Mouse (Mus musculus) activated CD4-positive, CD25-positive, alpha-beta regulatory T cell, adult 4 months (primary cell): Measurements from ENCODE around the gene Ldlrad2. TPM values are rescaled to one million over a fixed set of nuclear protein-coding genes. Genes with fewer than 3 reads are reported as not detected.
"Not testable (repeated sequence)": the region's sequence is repeated elsewhere in the genome, so short reads cannot be mapped to it uniquely, and the experiment has no call there.

Source experiments
- ATAC-seq: one replicate; pipeline ENCODE4 v1.8.0; 2017
- polyA plus RNA-seq, 2 experiments: library from polyadenylated mRNA; unstranded; fragments of 100-300 nt; shearing (Covaris generic); gene quantifications; one replicate each; pipeline ENCODE4 v1.2.1; 2017

Gene Ldlrad2
- not detected for polyA plus RNA-seq

GRCm38 (mm10) chr4:137574469-137574868 lies at the start of gene Ldlrad2:
TSS of gene Ldlrad2 (minus strand) at chr4:137574569.
- ATAC-seq, result no peak

- ATAC-seq, result no peak
Observed at GRCm38 (mm10) chr4:137622847-137623246, 48.5 kb upstream of the Ldlrad2 start.

- ATAC-seq, result no peak
Observed at GRCm38 (mm10) chr4:137610256-137610655, 35.9 kb upstream of the Ldlrad2 start.

- ATAC-seq, result peak; percentile 87
Observed at GRCm38 (mm10) chr4:137609702-137610101, 35.3 kb upstream of the Ldlrad2 start.

- peak; percentile 44 for ATAC-seq
Observed at GRCm38 (mm10) chr4:137609281-137609680, 34.9 kb upstream of the Ldlrad2 start.

- no peak for ATAC-seq
Observed at GRCm38 (mm10) chr4:137607023-137607422, 32.7 kb upstream of the Ldlrad2 start.

GRCm38 (mm10) chr4:137603449-137604171 lies 29.2 kb upstream of the Ldlrad2 start:
- ATAC-seq, result peak; percentile 73

- no peak for ATAC-seq
Observed at GRCm38 (mm10) chr4:137598577-137598976, 24.2 kb upstream of the Ldlrad2 start.

GRCm38 (mm10) chr4:137597098-137597630 lies 22.8 kb upstream of the Ldlrad2 start:
- no peak for ATAC-seq

- ATAC-seq, result peak; percentile 55
Observed at GRCm38 (mm10) chr4:137594496-137595270, 20.3 kb upstream of the Ldlrad2 start.

- ATAC-seq, result peak; percentile 88
Observed at GRCm38 (mm10) chr4:137593601-137594495, 19.5 kb upstream of the Ldlrad2 start, which contains the start of gene Usp48. TSS of gene Usp48 (plus strand) at chr4:137593755.

GRCm38 (mm10) chr4:137590961-137591360 lies 16.6 kb upstream of the Ldlrad2 start:
- ATAC-seq, result no peak

GRCm38 (mm10) chr4:137589586-137589985 lies 15.2 kb upstream of the Ldlrad2 start:
- ATAC-seq, result no peak

GRCm38 (mm10) chr4:137589095-137589494 lies 14.7 kb upstream of the Ldlrad2 start:
- ATAC-seq, result not testable (repeated sequence)

- ATAC-seq, result no peak
Observed at GRCm38 (mm10) chr4:137581815-137582214, 7.4 kb upstream of the Ldlrad2 start.

- ATAC-seq, result no peak
Observed at GRCm38 (mm10) chr4:137580299-137580698, 5.9 kb upstream of the Ldlrad2 start.

GRCm38 (mm10) chr4:137579789-137580188 lies 5.4 kb upstream of the Ldlrad2 start:
- no peak for ATAC-seq

- ATAC-seq, result no peak
Observed at GRCm38 (mm10) chr4:137578181-137578845, 3.9 kb upstream of the Ldlrad2 start.

GRCm38 (mm10) chr4:137577486-137577885 lies 3.1 kb upstream of the Ldlrad2 start:
- no peak for ATAC-seq

GRCm38 (mm10) chr4:137569873-137570272 lies 4.5 kb downstream of the Ldlrad2 start:
- no peak for ATAC-seq

GRCm38 (mm10) chr4:137556673-137557210 lies 17.6 kb downstream of the Ldlrad2 start:
- ATAC-seq, result no peak

GRCm38 (mm10) chr4:137553466-137553865 lies 20.9 kb downstream of the Ldlrad2 start:
- no peak for ATAC-seq
